Mouse (Mus musculus): ENCODE measurements around the gene Gm12695. TPM values are rescaled to one million over a fixed set of nuclear protein-coding genes. Genes with fewer than 3 reads are reported as not detected.

The Gm12695 gene
- polyA plus RNA-seq, 1 experiment from 2014 or later = not detected

- H3K27me3 ChIP-seq (ENCODE audit: control insufficient read depth, insufficient read depth, low read length) = no peaks in the 10 kb centered on the region
- ATAC-seq (ENCODE audit: low FRiP score, low TSS enrichment) = no peak
- TF ChIP-seq CTCF (IDR thresholded peaks at IDR 0.05; ENCODE audit: low read depth) = no peak
- no peak for TF ChIP-seq EP300 (optimal IDR thresholded peaks at IDR 0.05)
- no peaks in the 10 kb centered on the region for H3K36me3 ChIP-seq (ENCODE audit: control insufficient read depth, insufficient read depth, low read length)
- H3K9me3 ChIP-seq (ENCODE audit: control insufficient read depth, low read length) = no peaks in the 10 kb centered on the region
- no peak for DNase-seq (ENCODE audit: low spot score)
- H3K4me1 ChIP-seq (replicated peaks; ENCODE audit: control insufficient read depth, insufficient read depth) = no peaks in the 10 kb centered on the region
- no peak overlapping the region for H3K4me2 ChIP-seq (replicated peaks; ENCODE audit: low read depth)
- no peak overlapping the region for H3K4me3 ChIP-seq (ENCODE audit: low read depth, low read length)
- H3K27ac ChIP-seq (replicated peaks) = no peak overlapping the region
- no peak overlapping the region for H3K9ac ChIP-seq (ENCODE audit: low read length)
These were observed 66.5 kb downstream of the Gm12695 start for GRCm38 (mm10) chr4:96718503-96718902.

DNA sequence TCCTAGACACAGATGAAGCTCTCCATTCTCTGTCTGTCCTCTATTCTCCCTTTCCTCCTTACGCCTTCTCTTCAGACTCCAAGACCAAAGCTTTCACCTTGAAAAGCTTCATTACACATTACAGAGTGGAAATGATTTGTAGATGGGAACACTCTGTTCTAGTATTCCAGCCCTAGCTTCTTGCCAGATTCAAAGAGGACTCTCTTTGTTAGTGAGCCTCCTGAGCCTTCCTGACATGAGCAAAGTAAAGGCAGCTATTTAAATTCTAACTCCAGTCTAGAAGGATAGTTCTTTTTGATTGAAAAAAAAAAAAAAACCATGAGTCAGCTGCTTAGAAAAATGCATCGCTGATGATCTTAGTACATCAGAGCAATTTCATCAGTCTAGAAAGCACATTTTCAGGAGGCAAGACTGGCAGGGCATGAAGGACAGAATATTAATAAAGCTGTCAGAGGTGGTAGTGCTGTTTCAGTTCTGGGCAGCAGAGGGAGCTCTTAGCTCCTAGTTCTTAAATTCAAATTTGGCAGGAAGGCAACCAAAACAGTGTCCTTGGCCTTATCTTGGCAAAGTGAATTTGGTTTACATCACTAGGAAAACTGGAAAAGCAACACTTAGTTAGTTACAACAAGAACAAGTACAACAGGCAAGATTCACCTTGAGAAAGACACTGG is 79.6 kb downstream of the Gm12695 start:
- no peak for TF ChIP-seq EP300 (optimal IDR thresholded peaks at IDR 0.05)
- TF ChIP-seq CTCF (IDR thresholded peaks at IDR 0.05; ENCODE audit: low read depth) = peak; percentile 71
- DNase-seq (ENCODE audit: low spot score) (no peak), ATAC-seq (ENCODE audit: low FRiP score, low TSS enrichment) (no peak)
- H3K9me3 ChIP-seq (ENCODE audit: control insufficient read depth, low read length) = no peaks in the 10 kb centered on the region
- no peak overlapping the region for H3K4me3 ChIP-seq (ENCODE audit: low read depth, low read length)
- no peak overlapping the region for H3K27ac ChIP-seq (replicated peaks)
- no peaks in the 10 kb centered on the region for H3K4me1 ChIP-seq (replicated peaks; ENCODE audit: control insufficient read depth, insufficient read depth)
- WGBS = 58% methylated on average over 2 of the region's 2 CpGs
- H3K27me3 ChIP-seq (ENCODE audit: control insufficient read depth, insufficient read depth, low read length) = no peaks in the 10 kb centered on the region
- no peaks in the 10 kb centered on the region for H3K36me3 ChIP-seq (ENCODE audit: control insufficient read depth, insufficient read depth, low read length)
- H3K4me2 ChIP-seq (replicated peaks; ENCODE audit: low read depth) = no peak overlapping the region
- H3K9ac ChIP-seq (ENCODE audit: low read length) = no peak overlapping the region

GRCm38 (mm10) chr4:96698218-96698561 is 86.8 kb downstream of the Gm12695 start:
- 65% methylated on average over 5 of the region's 5 CpGs for WGBS
- Histone ChIP-seq H3K4me1 (replicated peaks; ENCODE audit: control insufficient read depth, insufficient read depth) (no peaks in the 10 kb centered on the region), H3K36me3 (ENCODE audit: control insufficient read depth, insufficient read depth, low read length) (no peaks in the 10 kb centered on the region), H3K9ac (ENCODE audit: low read length) (no peak overlapping the region), H3K9me3 (ENCODE audit: control insufficient read depth, low read length) (no peaks in the 10 kb centered on the region), H3K27me3 (ENCODE audit: control insufficient read depth, insufficient read depth, low read length) (no peaks in the 10 kb centered on the region), H3K27ac (replicated peaks) (no peak overlapping the region), H3K4me3 (ENCODE audit: low read depth, low read length) (no peak overlapping the region), H3K4me2 (replicated peaks; ENCODE audit: low read depth) (no peak overlapping the region)
- TF ChIP-seq EP300 (optimal IDR thresholded peaks at IDR 0.05) (no peak), CTCF (IDR thresholded peaks at IDR 0.05; ENCODE audit: low read depth) (no peak)
- DNase-seq (ENCODE audit: low spot score) (no peak), ATAC-seq (ENCODE audit: low FRiP score, low TSS enrichment) (0 out of 2 replicates have a peak, but pooled peaks have one; percentile 29)

- Histone ChIP-seq H3K9ac (ENCODE audit: low read length) (no peak overlapping the region), H3K4me3 (ENCODE audit: low read depth, low read length) (no peak overlapping the region), H3K27me3 (ENCODE audit: control insufficient read depth, insufficient read depth, low read length) (no peaks in the 10 kb centered on the region), H3K36me3 (ENCODE audit: control insufficient read depth, insufficient read depth, low read length) (no peaks in the 10 kb centered on the region), H3K4me1 (replicated peaks; ENCODE audit: control insufficient read depth, insufficient read depth) (no peaks in the 10 kb centered on the region), H3K4me2 (replicated peaks; ENCODE audit: low read depth) (no peak overlapping the region), H3K27ac (replicated peaks) (no peak overlapping the region), H3K9me3 (ENCODE audit: control insufficient read depth, low read length) (no peaks in the 10 kb centered on the region)
- no peak for ATAC-seq (ENCODE audit: low FRiP score, low TSS enrichment)
- 68% methylated on average over 15 of the region's 15 CpGs for WGBS
- no peak for TF ChIP-seq EP300 (optimal IDR thresholded peaks at IDR 0.05)
- no peak for TF ChIP-seq CTCF (IDR thresholded peaks at IDR 0.05; ENCODE audit: low read depth)
- DNase-seq (ENCODE audit: low spot score) = no peak
These were observed 87.3 kb downstream of the Gm12695 start for GRCm38 (mm10) chr4:96697511-96698217.

DNA sequence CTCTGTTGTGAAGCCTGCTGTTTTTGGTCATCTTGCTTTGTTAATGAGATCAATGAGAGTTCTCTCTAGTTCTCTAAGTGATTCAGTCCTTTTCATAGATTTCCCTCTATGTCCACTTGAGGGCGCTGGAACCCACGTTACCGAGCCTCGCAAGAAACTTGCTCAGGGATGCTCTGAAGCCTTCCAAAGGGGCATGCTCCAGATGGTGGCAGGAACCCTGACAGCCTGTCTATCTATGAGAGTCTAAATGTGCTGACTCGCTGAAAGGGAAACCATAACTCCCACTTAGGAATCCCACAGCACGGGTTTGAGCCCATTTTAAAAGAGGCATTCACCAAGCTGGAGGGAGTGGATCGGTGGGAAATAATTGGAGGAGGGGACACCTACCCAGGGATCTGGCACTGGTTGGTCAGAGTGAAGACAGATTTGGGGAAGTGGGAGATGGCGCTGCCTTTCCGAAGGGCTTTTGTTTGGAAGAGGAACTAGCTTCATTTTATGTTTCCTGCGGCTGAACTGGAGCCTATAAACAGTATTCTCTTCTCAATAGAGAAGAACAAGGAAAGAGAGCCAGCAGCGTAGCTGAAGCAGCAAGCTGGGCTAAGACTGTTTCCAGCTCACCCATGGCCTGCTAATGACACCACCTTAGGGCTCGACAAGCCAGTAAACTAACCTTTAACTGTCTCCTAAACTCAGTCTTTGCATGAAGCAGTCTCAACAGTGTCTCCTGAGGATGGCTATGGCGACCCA is 88.2 kb downstream of the Gm12695 start:
- no peaks in the 10 kb centered on the region for H3K4me1 ChIP-seq (replicated peaks; ENCODE audit: control insufficient read depth, insufficient read depth)
- no peaks in the 10 kb centered on the region for H3K36me3 ChIP-seq (ENCODE audit: control insufficient read depth, insufficient read depth, low read length)
- WGBS = 27% methylated on average over 13 of the region's 13 CpGs
- no peaks in the 10 kb centered on the region for H3K9me3 ChIP-seq (ENCODE audit: control insufficient read depth, low read length)
- H3K4me3 ChIP-seq (ENCODE audit: low read depth, low read length) = no peak overlapping the region
- H3K4me2 ChIP-seq (replicated peaks; ENCODE audit: low read depth) = 0 out of 2 replicates have a peak overlapping the region, but pooled peaks have one; percentile 12
- ATAC-seq (ENCODE audit: low FRiP score, low TSS enrichment) = no peak; the same call in 1 of the 2 replicates
- no peak for TF ChIP-seq EP300 (optimal IDR thresholded peaks at IDR 0.05)
- peak; percentile 83 for TF ChIP-seq CTCF (IDR thresholded peaks at IDR 0.05; ENCODE audit: low read depth)
- no peaks in the 10 kb centered on the region for H3K27me3 ChIP-seq (ENCODE audit: control insufficient read depth, insufficient read depth, low read length)
- DNase-seq (ENCODE audit: low spot score) = peak; percentile 40
- no peak overlapping the region for H3K9ac ChIP-seq (ENCODE audit: low read length)
- no peak overlapping the region for H3K27ac ChIP-seq (replicated peaks)

All from stomach, postnatal 0 days (tissue).